Mouse (Mus musculus): ENCODE results near the gene Rps27rt.
"Not testable (repeated sequence)": the region's sequence is repeated elsewhere in the genome, so short reads cannot be mapped to it uniquely, and the experiment has no call there.

Rps27rt gene

DNA sequence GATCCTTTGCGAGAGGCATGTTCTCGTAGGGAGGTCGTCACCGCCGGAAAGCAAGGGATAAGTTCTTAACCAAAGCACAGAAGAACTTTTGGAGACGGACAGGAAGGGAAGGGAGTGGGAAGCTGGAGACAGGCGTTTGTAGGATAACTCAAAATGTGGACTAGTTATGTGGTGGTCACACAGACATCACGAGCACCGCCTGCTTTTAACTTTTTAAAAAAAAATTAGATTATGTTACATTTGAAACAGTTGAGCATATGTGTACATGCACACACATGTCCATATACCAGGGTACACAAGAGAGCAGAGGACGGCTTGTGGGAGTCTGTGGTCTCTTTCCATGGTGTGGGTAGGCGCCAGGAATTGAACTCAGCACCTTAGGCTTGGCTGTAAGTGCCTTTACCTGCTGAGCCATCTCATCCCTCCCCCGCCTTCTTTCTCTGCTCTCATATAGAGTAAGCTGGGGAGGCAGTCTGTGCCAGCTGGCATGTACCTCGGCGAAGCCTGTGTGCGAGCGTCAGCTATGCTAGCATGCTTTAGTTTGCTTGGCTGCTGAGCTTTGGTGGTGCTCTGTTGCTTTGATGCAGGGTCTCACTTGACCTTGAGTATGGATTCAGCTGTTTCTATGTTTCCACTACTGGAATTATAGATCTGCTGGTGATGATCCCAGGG, at the start of gene Rps27rt:
Gene Rps27rt (minus strand): TSS at position 51 of the 672 bp plus-strand sequence.
- DNase-seq (ENCODE audit: low spot score in 2 of 2): no peak

GRCm38 (mm10) chr9:115031046-115031445, 48.5 kb upstream of the Rps27rt start:
- DNase-seq (ENCODE audit: low spot score in 2 of 2): not testable (repeated sequence)

- DNase-seq (ENCODE audit: low spot score in 2 of 2): no peak
These were observed 48.0 kb upstream of the Rps27rt start for GRCm38 (mm10) chr9:115030581-115030980.

DNA sequence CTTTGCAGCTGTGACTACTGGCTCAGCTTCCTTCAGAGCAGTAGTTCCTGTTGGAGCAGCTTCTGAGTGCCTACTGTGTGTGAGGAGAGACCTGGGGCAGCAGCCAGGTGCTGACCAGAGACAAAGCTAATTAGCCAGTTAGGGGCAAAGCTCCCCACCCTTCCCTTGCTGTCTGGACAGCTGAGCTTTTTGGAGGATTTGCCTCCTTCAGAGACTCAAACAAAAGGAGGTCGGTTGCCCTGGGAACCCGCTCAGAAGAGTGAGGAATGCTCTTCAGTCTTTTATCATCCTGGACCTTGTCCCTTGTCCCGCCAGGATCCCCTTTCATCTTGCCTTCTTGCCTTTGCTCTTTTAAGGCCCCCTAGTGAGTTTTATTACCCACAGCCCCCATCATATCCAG, 46.8 kb upstream of the Rps27rt start:
- no peak for DNase-seq (ENCODE audit: low spot score in 2 of 2)

- DNase-seq (ENCODE audit: low spot score in 2 of 2): no peak
These were observed 41.3 kb upstream of the Rps27rt start for GRCm38 (mm10) chr9:115023708-115024383.

DNA sequence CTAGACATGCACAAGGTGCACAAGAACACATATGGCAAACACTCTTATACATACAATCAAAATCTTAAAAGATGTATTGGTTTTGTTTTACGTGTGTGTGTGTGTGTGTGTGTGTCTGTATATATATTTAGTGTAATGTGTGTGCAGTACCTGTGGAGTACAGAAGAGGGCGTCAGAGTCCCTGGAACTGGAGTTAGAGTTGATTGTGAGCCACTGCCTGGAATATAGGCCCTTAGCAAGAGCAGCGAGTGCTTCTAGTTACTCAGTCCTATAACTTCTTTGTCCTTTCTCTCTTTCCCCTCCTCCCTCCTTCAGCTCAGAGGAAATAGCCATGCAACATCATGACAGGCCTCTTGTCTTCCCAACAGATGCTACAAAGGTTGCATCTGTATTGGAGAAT, 40.6 kb upstream of the Rps27rt start:
- DNase-seq (ENCODE audit: low spot score in 2 of 2): no peak

- no peak for DNase-seq (ENCODE audit: low spot score in 2 of 2)
These were observed 38.9 kb upstream of the Rps27rt start for GRCm38 (mm10) chr9:115021419-115021818.

DNA sequence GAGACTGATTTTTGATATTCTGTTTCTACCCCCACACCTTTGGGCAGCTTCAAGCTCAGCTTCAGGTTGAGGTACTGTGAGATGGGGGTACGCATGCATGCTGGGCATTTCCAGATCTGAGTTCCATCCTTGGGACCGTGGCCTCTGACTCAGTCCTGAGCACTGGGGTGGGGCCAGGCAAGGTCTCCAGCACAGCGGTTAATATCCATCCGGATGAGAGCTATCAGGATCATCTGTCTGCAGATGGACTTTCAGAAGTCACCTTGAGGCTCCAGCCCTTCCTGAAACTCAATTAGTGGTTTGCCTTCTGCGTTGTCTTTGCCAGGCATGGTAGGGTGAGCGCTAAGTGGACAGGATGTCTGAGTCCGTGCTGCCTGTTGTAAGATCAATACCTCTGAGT, 37.6 kb upstream of the Rps27rt start:
- DNase-seq (ENCODE audit: low spot score in 2 of 2): no peak

DNA sequence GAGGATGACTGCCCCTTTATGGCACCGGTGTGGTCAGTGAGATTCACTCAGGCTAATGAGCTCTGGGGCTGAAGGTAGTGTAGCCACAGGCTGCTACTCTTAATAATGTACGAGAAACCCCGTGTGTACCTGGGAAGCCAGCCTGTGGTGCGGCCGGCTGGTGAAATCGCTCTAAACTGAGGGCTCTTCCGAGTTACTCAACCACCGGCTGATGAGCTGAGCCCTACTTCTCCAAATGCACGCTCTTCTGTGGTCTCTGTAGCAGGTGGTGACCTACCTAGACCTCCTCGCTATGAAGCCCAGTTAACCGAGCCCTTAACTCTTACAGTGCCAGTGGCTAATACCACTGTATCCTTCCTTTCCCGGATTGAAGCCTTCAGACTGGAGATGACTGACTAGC, 29.8 kb upstream of the Rps27rt start:
- no peak for DNase-seq (ENCODE audit: low spot score in 2 of 2)

- no peak for DNase-seq (ENCODE audit: low spot score in 2 of 2)
These were observed 25.7 kb upstream of the Rps27rt start for GRCm38 (mm10) chr9:115008194-115008593.

DNA sequence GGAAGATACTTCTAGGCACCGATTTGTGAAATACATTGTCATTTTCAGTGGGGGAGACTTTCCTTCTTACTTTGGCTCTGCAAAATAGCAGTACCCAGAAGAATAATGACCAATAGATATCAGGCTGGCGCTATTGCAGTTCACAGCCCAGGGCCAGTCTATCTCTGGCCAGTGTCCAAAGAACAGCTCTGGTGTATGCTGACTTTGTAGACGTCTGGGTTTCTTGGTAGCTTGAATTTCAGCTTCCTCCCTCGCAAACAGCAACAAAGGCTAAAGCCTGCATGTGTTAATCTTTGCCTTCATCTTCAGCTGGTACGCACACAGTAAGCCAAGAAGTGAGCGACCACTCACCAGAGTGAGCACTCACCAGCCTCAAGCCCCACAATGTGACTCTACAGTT, 25.2 kb upstream of the Rps27rt start:
- DNase-seq (ENCODE audit: low spot score in 2 of 2): no peak

DNA sequence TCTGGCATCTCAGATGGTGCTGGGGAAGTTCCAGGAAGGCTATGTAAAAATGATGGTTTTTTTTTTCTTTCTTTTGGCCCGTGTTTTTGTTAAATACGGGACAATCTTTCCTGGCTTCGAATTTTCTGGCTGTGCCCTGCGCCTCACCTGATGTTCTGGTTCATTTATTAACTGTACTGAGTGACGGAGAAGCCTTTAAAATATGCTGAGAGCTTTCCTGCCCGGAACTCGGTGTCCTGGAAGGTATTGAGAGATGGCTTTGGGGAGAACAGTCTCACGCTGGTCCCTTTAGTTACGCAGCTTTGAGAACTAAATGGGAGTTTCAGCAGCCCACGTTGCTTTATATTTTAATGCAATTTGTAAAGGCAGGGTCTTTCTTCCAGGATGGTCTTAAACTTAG, 22.9 kb upstream of the Rps27rt start:
- no peak for DNase-seq (ENCODE audit: low spot score in 2 of 2)

DNA sequence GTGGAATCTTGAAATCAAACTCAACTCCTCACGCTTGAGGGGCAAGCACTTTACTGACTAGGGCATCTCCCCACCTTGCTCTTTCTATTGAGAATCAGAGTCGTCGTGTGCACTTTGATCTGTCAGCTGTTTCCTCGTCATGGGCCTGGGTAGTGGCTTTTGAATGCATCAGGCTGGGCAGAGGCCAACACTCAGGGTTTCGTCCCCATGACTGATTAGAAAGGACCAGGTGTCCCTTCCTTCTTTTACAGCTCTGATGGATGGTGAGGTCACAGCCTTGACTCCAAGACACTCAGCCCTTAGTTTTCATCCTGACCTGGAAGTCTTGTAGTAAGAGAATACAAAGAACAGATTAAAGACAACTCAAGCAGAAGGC, 17.2 kb upstream of the Rps27rt start:
- no peak for DNase-seq (ENCODE audit: low spot score in 2 of 2)

GRCm38 (mm10) chr9:114999010-114999770, 16.7 kb upstream of the Rps27rt start:
- no peak for DNase-seq (ENCODE audit: low spot score in 2 of 2)

- DNase-seq (ENCODE audit: low spot score in 2 of 2): no peak
These were observed 13.9 kb upstream of the Rps27rt start for GRCm38 (mm10) chr9:114996489-114996888.

DNA sequence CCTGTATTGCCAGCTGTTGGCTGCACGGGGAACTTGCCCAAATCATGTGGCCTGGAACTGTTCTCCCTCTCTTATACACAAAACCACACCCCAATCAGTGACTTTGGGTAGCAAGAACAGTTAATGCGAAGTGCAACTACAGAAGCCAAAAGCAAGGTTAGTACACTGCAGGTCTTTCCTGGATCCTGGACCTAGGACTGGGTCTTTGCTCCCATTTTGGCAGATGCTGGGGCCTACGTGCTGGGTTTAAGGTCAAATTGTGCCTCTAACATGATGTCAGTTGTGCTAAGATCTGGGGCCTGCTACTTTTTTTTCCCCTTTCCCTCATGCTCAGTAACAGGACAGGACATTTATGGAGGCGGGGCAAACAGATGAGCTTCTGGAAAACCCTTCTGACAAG, 13.2 kb upstream of the Rps27rt start:
- DNase-seq (ENCODE audit: low spot score in 2 of 2): no peak

DNA sequence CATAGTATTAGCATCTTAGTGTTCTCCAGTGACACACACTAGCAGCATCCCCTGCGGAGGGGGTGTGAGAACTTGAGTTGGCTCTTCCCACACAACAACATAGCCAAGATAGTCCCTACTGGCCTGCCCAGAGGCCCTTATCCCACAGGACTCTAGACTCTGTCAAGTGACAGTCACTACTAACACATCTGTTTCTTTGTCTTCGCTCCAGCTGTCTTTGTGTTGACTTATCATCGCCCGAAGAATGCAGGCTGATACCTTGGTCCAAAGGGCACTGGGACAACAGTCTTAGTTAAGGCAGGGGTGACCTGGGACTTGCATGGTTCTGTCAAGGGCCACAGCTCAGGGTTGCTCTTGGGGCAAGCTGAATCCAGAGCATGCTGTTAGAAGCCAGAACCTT, 12.7 kb upstream of the Rps27rt start:
- no peak for DNase-seq (ENCODE audit: low spot score in 2 of 2)

DNA sequence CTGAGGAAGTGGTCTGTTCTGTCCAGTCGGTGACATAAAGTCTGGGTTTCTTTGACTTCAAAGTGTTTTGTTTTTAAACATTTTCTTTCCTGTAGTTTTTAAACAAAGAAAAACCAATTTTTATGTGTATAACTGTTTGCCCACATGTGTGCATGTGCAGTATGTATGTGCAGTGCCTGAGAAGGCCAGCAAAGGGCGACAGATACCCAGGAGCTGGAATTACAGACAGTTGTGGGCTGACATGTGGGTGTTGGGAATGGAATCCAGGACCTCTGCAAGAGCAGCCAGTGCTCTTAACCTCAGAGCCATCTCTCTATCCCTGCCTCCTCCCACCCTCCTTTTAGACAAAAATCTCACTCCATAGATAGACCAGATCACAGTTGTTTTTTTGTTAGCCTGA, 10.0 kb upstream of the Rps27rt start:
- DNase-seq (ENCODE audit: low spot score in 2 of 2): no peak

DNA sequence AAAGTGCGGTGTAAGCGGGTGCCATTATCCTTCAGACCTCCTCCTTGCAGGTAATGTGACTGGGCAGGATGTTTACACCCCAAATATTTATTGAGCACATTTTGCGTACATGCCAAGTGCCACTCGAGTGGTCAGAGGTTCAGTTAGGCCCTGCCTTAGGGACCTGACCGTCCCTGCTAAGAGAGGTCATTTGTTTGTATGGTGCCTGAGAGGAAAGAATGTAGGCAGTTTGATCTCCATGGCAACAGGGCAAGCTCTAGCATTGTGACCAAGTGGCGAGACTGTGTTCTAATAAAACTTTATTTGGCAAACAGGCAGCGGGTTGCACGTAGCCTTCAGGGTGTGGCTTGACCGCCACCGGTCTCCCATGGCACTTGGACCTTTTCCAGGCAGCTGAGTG, 7.9 kb upstream of the Rps27rt start:
- no peak for DNase-seq (ENCODE audit: low spot score in 2 of 2)

DNA sequence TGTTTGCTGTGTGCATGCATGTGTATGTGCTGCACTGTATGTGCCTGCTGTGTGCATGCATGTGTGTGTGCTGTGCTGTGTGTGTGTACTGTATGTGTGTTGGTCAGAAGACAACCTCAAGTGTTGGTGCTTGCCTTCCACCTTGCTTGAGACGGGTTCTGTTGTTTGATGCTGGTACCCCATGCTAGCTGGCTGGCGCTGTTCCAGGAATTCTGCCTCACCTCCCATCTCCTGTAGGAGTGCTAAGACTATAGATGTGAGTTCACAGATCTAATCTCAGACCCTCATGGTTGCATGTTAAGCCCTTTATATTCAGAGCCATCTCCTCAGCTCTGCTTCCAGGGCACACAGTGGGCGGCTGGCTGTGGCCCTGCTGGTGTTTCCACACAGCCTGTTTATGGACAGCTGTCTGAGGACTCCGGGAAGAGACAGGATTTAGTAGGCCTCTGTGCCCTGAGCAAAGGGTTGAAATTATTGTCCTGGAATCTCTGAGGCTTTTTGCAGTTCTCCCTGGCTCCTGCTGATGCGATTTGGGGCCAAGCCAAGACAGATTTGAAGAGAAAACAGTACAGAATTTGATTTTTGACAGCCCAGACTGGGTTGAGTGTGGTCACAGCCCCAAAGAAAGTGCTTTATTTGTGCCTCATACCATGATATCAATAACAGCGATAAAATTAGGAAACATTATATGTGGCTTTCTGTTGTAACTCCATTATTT, 6.2 kb upstream of the Rps27rt start:
- DNase-seq (ENCODE audit: low spot score in 2 of 2): no peak

- DNase-seq (ENCODE audit: low spot score in 2 of 2): no peak
These were observed 5.5 kb upstream of the Rps27rt start for GRCm38 (mm10) chr9:114988029-114988428.

DNA sequence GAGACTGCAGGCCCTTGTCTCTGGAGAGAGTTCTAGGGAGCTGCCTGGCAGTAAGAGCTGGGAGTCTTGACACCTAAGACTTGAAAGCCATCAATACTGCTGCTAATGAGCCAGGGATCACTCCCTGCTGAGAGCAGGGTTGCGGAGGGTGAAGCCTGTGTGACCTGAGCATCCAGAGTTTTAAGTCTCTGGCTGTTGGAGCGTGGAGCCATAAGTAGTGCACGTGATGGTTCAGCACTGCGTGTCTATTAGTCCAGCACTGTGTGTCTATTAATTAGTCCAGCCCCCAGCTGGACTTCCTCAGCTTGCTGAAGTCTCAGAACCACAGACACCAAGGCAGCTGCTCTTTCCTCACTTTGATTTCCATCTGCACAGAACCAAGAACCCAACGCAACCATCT, 3.8 kb upstream of the Rps27rt start:
- DNase-seq (ENCODE audit: low spot score in 2 of 2): no peak

Measured in urinary bladder, postnatal 4 days (tissue).